In genomic region chr11:58126397-58127160, GRCm38 (mm10) we compare ENCODE assay signal across 11 mouse cellular contexts. TPM values are rescaled to one million over a fixed set of nuclear protein-coding genes. Genes with fewer than 3 reads are reported as not detected.
DNase-seq lines count a peak whose midpoint lies in the region; ATAC-seq lines count a peak whose summit lies in the region.
"Had no signal": no experiment of that assay in that cellular context is flagged by ENCODE, and none has a peak within 500 bp of the region (broad histone marks: within the 10 kb centered on the region; RNA-seq: fewer than 3 reads in every experiment).

No protein-coding gene starts in this region.

- H3K27ac ChIP-seq in hindbrain, embryonic 16.5 days (ENCODE audit: low read depth, low read length), result peak overlapping the region; percentile 14; the same call in 1 of the 2 replicates
- H3K27ac ChIP-seq in hindbrain, embryonic 10.5 days, result no peak overlapping the region
- peak overlapping the region; percentile 44; the same call in 1 of the 2 replicates for H3K27ac ChIP-seq in liver, embryonic 13.5 days
- no peak overlapping the region for H3K27ac ChIP-seq in forebrain, embryonic 12.5 days
- H3K27ac ChIP-seq: midbrain, embryonic 12.5 days had no signal

- 64% methylated on average over 7 of the region's 7 CpGs for WGBS in hindbrain, embryonic 16.5 days
- 83% methylated on average over 7 of the region's 7 CpGs for WGBS in hindbrain, embryonic 10.5 days
- WGBS in liver, embryonic 13.5 days (ENCODE audit: insufficient replicate concordance), result 75% methylated on average over 7 of the region's 7 CpGs
- 78% methylated on average over 7 of the region's 7 CpGs for WGBS in forebrain, embryonic 12.5 days

- peaks cover 31% of the 10 kb centered on the region for H3K36me3 ChIP-seq in hindbrain, embryonic 16.5 days (ENCODE audit: control insufficient read depth, insufficient read depth, low read length)
- H3K36me3 ChIP-seq in hindbrain, embryonic 10.5 days, result peaks cover 100% of the 10 kb centered on the region
- H3K36me3 ChIP-seq in liver, embryonic 13.5 days, result peaks cover 93% of the 10 kb centered on the region
- peaks cover 98% of the 10 kb centered on the region for H3K36me3 ChIP-seq in forebrain, embryonic 12.5 days (replicated peaks)

- DNase-seq in hindbrain, embryonic 10.5 days (ENCODE audit: low spot score), result no peak
- peak; percentile 58 for DNase-seq in Muller cell, postnatal 12 days (ENCODE audit: inconsistent ontology term)
- DNase-seq in cerebellum, postnatal 14 days, result peak; percentile 78 to 83
- DNase-seq in heart, postnatal 10 days, result peak; percentile 83 to 85
- DNase-seq in liver, embryonic 13.5 days, result no peak
- peak; percentile 32 for DNase-seq in right cerebral cortex, postnatal 14 days

- no peak overlapping the region for H3K4me3 ChIP-seq in hindbrain, embryonic 16.5 days (ENCODE audit: low read length)
- H3K4me3 ChIP-seq in hindbrain, embryonic 10.5 days, result no peak overlapping the region
- no peak overlapping the region for H3K4me3 ChIP-seq in liver, embryonic 13.5 days (replicated peaks)
- no peak overlapping the region for H3K4me3 ChIP-seq in forebrain, embryonic 12.5 days (replicated peaks)
- H3K4me3 ChIP-seq: erythroblast, embryonic 14.5 days; midbrain, embryonic 12.5 days had no signal

- no peak overlapping the region for H3K9ac ChIP-seq in hindbrain, embryonic 16.5 days (ENCODE audit: low read depth, low read length)
- H3K9ac ChIP-seq in liver, embryonic 13.5 days, result no peak overlapping the region
- no peak overlapping the region for H3K9ac ChIP-seq in forebrain, embryonic 12.5 days
- H3K9ac ChIP-seq: midbrain, embryonic 12.5 days had no signal

- H3K4me1 ChIP-seq in hindbrain, embryonic 16.5 days (ENCODE audit: control insufficient read depth, insufficient read depth, low read depth, low read length), result no peaks in the 10 kb centered on the region
- H3K4me1 ChIP-seq in hindbrain, embryonic 10.5 days (replicated peaks), result no peaks in the 10 kb centered on the region
- peaks cover 25% of the 10 kb centered on the region for H3K4me1 ChIP-seq in liver, embryonic 13.5 days (replicated peaks)
- H3K4me1 ChIP-seq in forebrain, embryonic 12.5 days, result no peaks in the 10 kb centered on the region
- H3K4me1 ChIP-seq: midbrain, embryonic 12.5 days had no signal

- H3K9me3 ChIP-seq in hindbrain, embryonic 16.5 days (ENCODE audit: control insufficient read depth, low read length), result no peaks in the 10 kb centered on the region
- H3K9me3 ChIP-seq in hindbrain, embryonic 10.5 days, result no peaks in the 10 kb centered on the region
- H3K9me3 ChIP-seq in liver, embryonic 13.5 days (replicated peaks), result no peaks in the 10 kb centered on the region
- no peaks in the 10 kb centered on the region for H3K9me3 ChIP-seq in forebrain, embryonic 12.5 days
- H3K9me3 ChIP-seq: G1E; midbrain, embryonic 12.5 days had no signal

- H3K27me3 ChIP-seq in hindbrain, embryonic 16.5 days (replicated peaks; ENCODE audit: control insufficient read depth, insufficient read depth, low read length), result no peaks in the 10 kb centered on the region
- no peaks in the 10 kb centered on the region for H3K27me3 ChIP-seq in hindbrain, embryonic 10.5 days (ENCODE audit: insufficient read depth, poor library complexity, severe bottlenecking)
- H3K27me3 ChIP-seq in liver, embryonic 13.5 days, result no peaks in the 10 kb centered on the region
- no peaks in the 10 kb centered on the region for H3K27me3 ChIP-seq in forebrain, embryonic 12.5 days
- H3K27me3 ChIP-seq: midbrain, embryonic 12.5 days had no signal

- no peak for ATAC-seq in hindbrain, embryonic 16.5 days
- no peak for ATAC-seq in liver, embryonic 13.5 days (ENCODE audit: low read depth)
- ATAC-seq in forebrain, embryonic 12.5 days (ENCODE audit: low FRiP score), result no peak

- H3K4me2 ChIP-seq in hindbrain, embryonic 16.5 days (ENCODE audit: low read length), result no peak overlapping the region
- no peak overlapping the region for H3K4me2 ChIP-seq in liver, embryonic 13.5 days
- H3K4me2 ChIP-seq in forebrain, embryonic 12.5 days, result no peak overlapping the region
- H3K4me2 ChIP-seq: midbrain, embryonic 12.5 days had no signal

- intact Hi-C loops in heart, postnatal 10 days (cut with DNase I), result no loop called here

RNA-seq across cellular contexts. Expression of gene Cnot8, which starts 22.6 kb away (rescaled TPM):
- polyA plus RNA-seq in hindbrain, embryonic 16.5 days (2015; fragmentation: Nextera tagmentation; extraction: Ambion mirVana), result 96.1 and 103 TPM in 2 replicates
- polyA plus RNA-seq in hindbrain, embryonic 10.5 days (2016; fragmentation: Nextera tagmentation; extraction: Ambion mirVana), result 103 and 106 TPM in 2 replicates
- total RNA-seq in heart, postnatal 10 days (2021), result 10 to 100 TPM; 42.6 to 46.9 TPM
- polyA plus RNA-seq in liver, embryonic 13.5 days (2015; fragmentation: Nextera tagmentation; extraction: Ambion mirVana), result 39.8 and 44.9 TPM in 2 replicates
- polyA plus RNA-seq in forebrain, embryonic 12.5 days (2016; fragmentation: Nextera tagmentation; extraction: Ambion mirVana), result 110 and 112 TPM in 2 replicates

RNA-seq across cellular contexts. Expression of gene Gm12248, which starts 33.6 kb away (rescaled TPM):
- 0.13 TPM in 1 of 2 replicates, not detected in the other for polyA plus RNA-seq in hindbrain, embryonic 16.5 days (2015; fragmentation: Nextera tagmentation; extraction: Ambion mirVana)
- polyA plus RNA-seq in hindbrain, embryonic 10.5 days (2016; fragmentation: Nextera tagmentation; extraction: Ambion mirVana), result 0.17 TPM in 1 of 2 replicates, not detected in the other
- total RNA-seq in heart, postnatal 10 days (2021), result not detected
- not detected in 2 replicates for polyA plus RNA-seq in liver, embryonic 13.5 days (2015; fragmentation: Nextera tagmentation; extraction: Ambion mirVana)
- polyA plus RNA-seq in forebrain, embryonic 12.5 days (2016; fragmentation: Nextera tagmentation; extraction: Ambion mirVana), result not detected in 2 replicates
- polyA plus RNA-seq: erythroblast, embryonic 14.5 days; midbrain, embryonic 12.5 days had no signal

RNA-seq across cellular contexts. Expression of gene Gemin5, which starts 41.8 kb away (rescaled TPM):
- polyA plus RNA-seq in hindbrain, embryonic 16.5 days (2015; fragmentation: Nextera tagmentation; extraction: Ambion mirVana), result 12.5 and 13.4 TPM in 2 replicates
- polyA plus RNA-seq in hindbrain, embryonic 10.5 days (2016; fragmentation: Nextera tagmentation; extraction: Ambion mirVana), result 27.0 and 31.8 TPM in 2 replicates
- total RNA-seq in heart, postnatal 10 days (2021), result 10 to 100 TPM; 10.2 to 11.9 TPM
- 15.5 and 16.0 TPM in 2 replicates for polyA plus RNA-seq in liver, embryonic 13.5 days (2015; fragmentation: Nextera tagmentation; extraction: Ambion mirVana)
- 20.2 and 23.5 TPM in 2 replicates for polyA plus RNA-seq in forebrain, embryonic 12.5 days (2016; fragmentation: Nextera tagmentation; extraction: Ambion mirVana)

RNA-seq across cellular contexts. Expression of gene Mrpl22, which starts 44.9 kb away (rescaled TPM):
- polyA plus RNA-seq in hindbrain, embryonic 16.5 days (2015; fragmentation: Nextera tagmentation; extraction: Ambion mirVana), result 90.2 and 92.1 TPM in 2 replicates
- polyA plus RNA-seq in hindbrain, embryonic 10.5 days (2016; fragmentation: Nextera tagmentation; extraction: Ambion mirVana), result 140 TPM in 2 replicates
- 10 to 100 TPM; 49.5 to 54.2 TPM for total RNA-seq in heart, postnatal 10 days (2021)
- 134 and 138 TPM in 2 replicates for polyA plus RNA-seq in liver, embryonic 13.5 days (2015; fragmentation: Nextera tagmentation; extraction: Ambion mirVana)
- polyA plus RNA-seq in forebrain, embryonic 12.5 days (2016; fragmentation: Nextera tagmentation; extraction: Ambion mirVana), result 108 and 113 TPM in 2 replicates

Comparison
In these comparisons a context has a peak if more than half of its experiments do, and no peak if none do; other contexts are left out.
1. H3K27ac ChIP-seq: peak in hindbrain, embryonic 16.5 days (single experiment) and liver, embryonic 13.5 days (single experiment); none in hindbrain, embryonic 10.5 days (single experiment) and forebrain, embryonic 12.5 days (single experiment).
2. DNase-seq: peak in Muller cell, postnatal 12 days (single experiment), cerebellum, postnatal 14 days (2 of 2), heart, postnatal 10 days (2 of 2) and right cerebral cortex, postnatal 14 days (single experiment); none in hindbrain, embryonic 10.5 days (single experiment) and liver, embryonic 13.5 days (single experiment).